Mouse (Mus musculus) embryonic fibroblast, embryonic 13.5 days (primary cell): ENCODE measurements around the gene Alad.

Source experiments
- CTCF ChIP-seq: IDR thresholded peaks from 2 replicates; pipeline ENCODE4 v1.5.1; 2011; ENCODE audit warnings: mild to moderate bottlenecking, control low read depth, low read length, moderate library complexity, borderline replicate concordance; ENCODE audit not compliant: insufficient read depth
- POLR2A ChIP-seq: IDR thresholded peaks from 2 replicates; pipeline ENCODE4 v1.6.1; 2011; ENCODE audit warnings: low read depth, mild to moderate bottlenecking, control low read depth, low read length, moderate library complexity

GRCm38 (mm10) chr4:62560963-62561629, 41.4 kb upstream of the Alad start:
- no peak for TF ChIP-seq POLR2A
- TF ChIP-seq CTCF = no peak
